Mouse (Mus musculus) left cerebral cortex, postnatal 10 days (tissue): Measurements from ENCODE around the gene Gdf2. TPM values are rescaled to one million over a fixed set of nuclear protein-coding genes. Genes with fewer than 3 reads are reported as not detected.

Source experiments
- DNase-seq, 2 experiments: peaks; one replicate each; pipeline ENCODE4 v3.0.0; 2021 to 2022; ENCODE audit warnings: low spot score in 2 of 2, mixed read lengths in 1 of 2; ENCODE audit errors: extremely low spot score in 1 of 2
- intact Hi-C: fragments of 180-260 bp; cut with DNase I; formaldehyde crosslinking; loops from one replicate; pipeline ENCODE4 v1.15.1; 2025
- total RNA-seq, 2 experiments: library from RNA; stranded (reverse); gene quantifications; 2 replicates each; pipeline ENCODE4 v1.2.3; 2021

Gdf2 gene
- total RNA-seq, 2 experiments from 2014 or later = not detected

DNA sequence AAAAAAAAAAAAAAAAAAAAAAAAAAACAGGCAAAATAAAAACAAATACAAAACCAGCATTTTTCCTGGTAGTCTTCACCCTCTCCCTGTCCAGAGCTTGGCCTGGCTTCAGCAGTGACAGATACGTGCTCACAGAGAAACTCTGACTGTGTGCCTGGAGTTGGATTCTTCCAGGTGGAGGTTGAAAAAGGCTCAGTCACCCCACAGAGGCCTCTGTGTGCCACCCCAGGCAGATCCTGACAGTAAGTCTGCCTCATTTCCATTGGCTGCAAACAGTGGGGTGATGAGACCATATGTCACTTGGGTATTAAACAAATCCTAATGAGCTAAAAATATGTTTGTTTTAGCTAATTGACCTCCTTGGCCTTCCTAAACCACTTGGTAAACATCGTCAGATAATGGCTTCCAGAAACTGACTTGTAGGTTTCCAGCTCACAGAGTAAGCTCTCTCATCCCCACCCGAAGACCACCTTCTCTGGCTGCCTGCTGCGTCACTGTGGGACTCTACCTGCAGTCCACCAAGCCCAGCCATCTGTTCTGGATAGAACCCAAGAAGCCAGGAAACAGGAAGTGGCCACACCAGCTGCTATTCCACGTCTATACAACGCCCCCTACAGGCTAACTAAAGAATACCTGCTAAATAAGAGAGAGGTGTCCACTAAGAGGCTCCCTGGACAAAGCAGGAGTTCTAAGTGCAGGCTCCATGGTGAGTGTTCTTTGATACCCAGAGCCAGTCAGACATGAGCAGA, 11.6 kb downstream of the Gdf2 start:
- intact Hi-C loops = no loop called here
- no peak for DNase-seq

DNA sequence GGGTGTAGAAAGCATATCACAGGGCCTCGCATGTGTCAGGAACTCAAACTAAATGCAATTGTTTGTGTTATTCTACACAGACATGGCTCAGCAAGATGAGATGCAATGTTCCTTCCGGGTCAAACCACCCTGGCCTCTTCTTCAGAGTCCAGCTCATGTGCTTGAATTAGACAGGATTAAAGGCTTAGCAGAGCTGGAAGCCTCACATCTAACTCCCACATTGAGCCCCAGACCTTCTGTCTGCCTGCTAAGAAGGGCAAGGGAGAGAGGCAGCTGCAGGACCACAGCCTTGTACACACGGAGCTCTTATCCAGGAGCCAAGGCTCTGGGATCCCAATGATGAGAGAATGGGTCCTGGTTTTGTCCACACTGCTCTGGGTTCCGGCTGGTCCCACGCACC, 12.9 kb downstream of the Gdf2 start, which contains the start of gene Rbp3:
Rbp3 (plus strand) TSS at position 243 of the 400 bp plus-strand sequence.
- intact Hi-C loops = no loop called here
- no peak for DNase-seq

DNA sequence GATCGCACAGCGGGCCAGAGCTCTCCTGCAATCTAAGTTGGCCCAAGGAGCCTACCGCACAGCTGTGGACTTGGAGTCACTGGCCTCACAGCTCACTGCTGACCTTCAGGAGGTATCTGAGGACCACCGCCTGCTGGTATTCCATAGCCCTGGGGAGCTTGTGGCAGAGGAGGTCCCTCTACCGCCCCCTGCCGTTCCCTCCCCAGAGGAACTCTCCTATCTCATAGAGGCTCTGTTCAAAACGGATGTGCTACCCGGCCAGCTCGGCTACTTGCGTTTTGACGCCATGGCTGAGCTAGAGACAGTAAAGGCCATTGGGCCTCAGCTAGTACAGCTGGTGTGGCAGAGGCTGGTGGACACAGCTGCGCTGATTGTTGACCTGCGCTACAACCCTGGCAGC, 15.2 kb downstream of the Gdf2 start:
- no peak for DNase-seq
- intact Hi-C loops = no loop called here

DNA sequence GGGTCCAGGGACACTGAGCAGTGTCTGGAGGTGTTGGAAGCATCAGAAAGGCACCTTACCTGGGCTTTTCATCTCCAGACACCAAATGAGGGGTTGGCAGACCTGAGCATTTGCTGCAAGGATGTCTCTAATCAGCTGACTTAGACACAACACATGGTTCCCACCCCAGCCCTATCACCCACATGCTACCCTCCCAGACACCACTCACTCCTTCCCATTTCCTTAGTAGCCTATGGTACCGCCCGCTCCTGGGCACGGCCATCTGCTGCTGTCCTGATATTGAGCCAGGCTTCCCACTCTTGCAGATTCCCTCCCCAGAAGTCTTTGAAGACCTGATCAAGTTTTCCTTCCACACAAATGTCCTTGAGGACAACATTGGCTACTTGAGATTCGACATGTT, 17.3 kb downstream of the Gdf2 start:
- DNase-seq = no peak
- intact Hi-C loops = no loop called here

DNA sequence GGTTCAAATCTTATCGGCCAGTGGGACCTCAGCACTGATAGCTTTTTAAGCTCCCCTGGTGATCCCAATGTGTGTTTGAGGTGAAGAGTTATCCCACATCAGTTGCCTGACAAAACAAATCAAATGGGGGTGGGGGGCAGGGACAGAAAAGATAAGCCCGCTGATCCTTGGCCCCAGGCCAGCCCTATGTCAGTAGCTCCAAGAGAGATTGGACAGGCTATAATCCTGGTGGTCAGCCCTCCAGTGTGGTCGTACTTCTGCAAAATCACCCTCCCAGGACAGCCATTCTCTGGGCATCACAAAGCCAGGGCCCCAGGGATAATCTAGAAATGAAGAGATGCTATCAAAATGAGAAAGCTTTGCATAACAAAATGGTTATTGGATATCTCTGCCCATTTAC, 18.0 kb downstream of the Gdf2 start:
- intact Hi-C loops = no loop called here
- DNase-seq = no peak

DNA sequence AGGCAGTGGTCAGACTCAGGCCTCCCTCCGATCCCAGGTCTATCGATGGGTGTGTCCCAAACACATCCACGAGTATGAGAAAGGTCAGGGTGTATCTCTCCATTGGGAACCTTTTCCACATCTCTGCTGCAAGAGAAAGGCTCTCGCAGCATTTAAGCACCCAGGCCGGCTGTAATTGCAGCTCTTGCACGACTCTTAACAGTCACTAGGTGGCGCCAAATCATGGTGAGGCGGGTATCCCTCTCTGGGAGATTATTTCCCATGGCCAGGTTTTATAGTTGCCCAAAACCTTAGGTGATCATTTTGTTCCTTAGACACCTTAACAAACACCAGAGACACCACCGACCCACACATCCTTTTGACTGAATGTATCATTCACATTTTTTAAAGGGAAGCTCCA, 18.5 kb downstream of the Gdf2 start:
- peak; percentile 49 to 53 for DNase-seq
- intact Hi-C loops = no loop called here

DNA sequence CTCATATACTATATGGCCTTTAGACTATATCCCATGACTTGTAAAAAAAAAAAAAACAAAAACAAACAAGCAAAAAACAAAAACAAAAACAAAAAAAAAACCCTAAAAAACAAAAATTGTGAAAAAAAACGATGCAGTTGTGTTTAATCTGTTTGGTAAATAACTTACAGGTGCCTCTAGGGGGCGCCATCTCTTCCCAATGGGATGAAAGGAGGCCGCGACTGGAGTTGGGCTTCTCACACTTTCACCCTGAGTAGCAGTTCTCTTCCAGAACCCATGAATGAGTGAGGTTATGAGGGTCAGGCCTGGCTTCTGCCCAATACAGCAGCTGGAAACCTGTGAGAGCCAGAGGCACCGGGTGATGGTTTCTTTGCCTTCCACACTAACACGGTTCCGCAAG, 24.8 kb downstream of the Gdf2 start:
- intact Hi-C loops = no loop called here
- DNase-seq = no peak

DNA sequence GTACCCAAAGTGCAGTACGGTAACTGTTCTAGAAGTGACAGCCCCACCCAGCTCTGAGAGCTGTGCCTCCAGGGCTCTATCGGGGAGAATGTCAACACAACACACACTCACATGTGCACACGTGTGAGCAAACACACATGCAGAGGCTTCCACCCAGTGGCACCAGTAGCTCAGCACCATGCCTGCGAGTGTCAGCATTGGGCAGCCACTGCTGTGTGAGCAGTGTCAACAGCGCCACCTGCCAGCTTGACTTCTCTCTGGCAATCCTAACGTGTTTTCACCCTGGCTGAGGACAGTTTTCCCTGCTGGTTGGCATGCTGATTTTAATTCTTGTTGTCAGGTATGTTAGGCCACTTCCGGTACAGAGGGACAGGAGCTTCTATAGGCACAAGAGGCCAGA, 31.8 kb downstream of the Gdf2 start:
- intact Hi-C loops = no loop called here
- DNase-seq = no peak

DNA sequence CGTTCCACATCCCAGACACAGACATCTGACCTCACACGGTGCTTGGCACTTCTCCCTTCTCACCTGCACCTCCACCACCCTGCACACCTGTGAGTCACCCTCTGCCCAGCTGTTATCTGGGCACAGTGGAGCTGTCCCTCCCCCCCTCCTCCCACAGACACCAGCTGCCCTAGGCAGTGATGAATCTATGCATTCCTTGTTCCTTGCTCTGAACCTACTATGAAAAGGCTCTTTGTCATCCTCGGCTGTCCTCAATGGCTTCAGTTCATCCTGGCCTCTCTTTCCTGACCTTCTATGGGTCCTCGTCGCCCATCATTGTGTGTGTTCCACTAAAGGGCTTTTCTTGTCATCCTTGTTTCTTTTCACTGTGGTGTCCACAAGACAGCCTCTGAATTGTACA, 33.9 kb downstream of the Gdf2 start:
- peak in 1 of 2 experiments; percentile 13 for DNase-seq
- intact Hi-C loops = no loop called here

DNA sequence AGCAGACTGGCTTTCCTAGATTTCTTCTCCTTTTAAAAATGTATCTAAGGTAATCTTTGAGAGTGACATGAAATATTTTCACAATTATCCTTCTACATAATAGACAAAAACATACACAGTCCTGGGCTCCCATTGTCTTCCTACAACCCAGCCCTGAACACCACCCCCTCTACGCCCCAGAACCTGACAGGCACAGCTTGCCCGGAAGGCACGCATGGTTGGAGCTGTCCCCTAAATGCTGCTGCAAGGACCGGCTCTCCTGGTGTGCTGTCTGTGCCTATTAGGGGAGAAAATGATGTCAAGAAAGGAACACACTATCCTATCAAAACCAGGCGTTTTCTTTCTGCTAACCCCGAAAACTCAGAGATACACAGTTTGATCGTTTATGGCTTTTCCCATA, 36.9 kb downstream of the Gdf2 start:
- no peak for DNase-seq
- intact Hi-C loops = no loop called here

DNA sequence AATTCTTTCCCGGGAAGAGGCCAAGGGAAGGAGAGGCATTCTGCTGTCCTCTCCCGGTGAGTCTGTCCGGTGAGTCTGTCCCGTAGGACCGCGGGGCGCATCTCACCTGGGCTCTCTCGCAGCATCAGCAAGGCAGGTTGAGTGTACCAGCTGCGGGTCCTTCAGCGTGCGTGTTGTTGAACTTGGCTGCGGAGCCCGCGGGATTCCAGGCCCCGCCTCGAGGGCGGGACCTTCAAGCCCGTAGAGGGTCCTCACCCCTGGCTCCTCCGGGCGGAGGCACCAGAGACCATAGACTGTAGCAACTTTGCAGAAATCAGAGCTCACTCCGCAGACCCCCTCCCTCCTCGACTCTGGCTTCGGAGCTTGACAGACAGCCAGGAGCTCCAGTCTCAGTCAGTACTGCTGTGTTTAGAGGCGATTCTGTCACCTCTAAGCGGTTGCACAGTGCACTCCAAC, 37.8 kb downstream of the Gdf2 start, which contains the start of gene Zfp488:
Zfp488 (minus strand) TSS at position 161 of the 456 bp plus-strand sequence.
- intact Hi-C loops = no loop called here
- peak; percentile 8 to 56 for DNase-seq

DNA sequence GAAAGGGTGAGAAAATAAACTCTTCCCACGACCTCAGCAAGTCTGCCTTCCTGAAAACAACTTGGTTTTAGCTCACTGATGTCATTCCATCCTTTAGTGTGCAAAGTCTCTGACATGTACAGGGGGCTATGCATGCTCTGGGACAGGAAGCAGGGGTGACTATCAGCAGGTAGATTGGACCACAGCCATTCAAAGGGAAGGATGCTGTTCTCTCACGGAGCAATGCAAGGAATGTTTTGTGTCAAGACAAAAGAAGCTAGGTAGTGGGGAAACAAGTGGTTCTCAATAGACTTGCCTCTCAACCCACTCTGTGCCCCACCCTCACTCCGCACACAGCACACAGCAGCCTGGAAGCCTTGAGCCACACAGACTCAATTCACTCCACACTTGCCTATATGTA, 48.4 kb downstream of the Gdf2 start:
- DNase-seq = no peak
- intact Hi-C loops = no loop called here

DNA sequence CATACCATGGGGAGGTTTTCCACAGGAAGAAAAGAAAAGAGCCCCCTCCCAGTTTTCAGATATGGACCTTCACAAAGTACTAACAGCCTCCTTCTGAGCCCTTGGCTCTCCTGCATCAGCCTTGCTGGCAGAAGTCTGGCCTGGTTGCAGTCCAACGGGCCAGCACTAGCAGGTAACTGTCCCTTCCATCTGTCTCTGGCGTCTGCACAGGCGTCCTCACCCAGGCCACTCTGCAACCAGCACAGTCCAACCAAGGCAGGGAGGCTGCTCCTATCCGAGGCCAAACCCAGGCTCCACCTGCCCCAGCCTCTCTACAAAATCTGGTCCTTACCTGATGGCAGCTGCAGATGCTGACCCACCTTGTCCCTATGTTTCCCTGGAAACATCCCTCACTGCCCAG, 51.1 kb downstream of the Gdf2 start:
- intact Hi-C loops = no loop called here
- no peak for DNase-seq

DNA sequence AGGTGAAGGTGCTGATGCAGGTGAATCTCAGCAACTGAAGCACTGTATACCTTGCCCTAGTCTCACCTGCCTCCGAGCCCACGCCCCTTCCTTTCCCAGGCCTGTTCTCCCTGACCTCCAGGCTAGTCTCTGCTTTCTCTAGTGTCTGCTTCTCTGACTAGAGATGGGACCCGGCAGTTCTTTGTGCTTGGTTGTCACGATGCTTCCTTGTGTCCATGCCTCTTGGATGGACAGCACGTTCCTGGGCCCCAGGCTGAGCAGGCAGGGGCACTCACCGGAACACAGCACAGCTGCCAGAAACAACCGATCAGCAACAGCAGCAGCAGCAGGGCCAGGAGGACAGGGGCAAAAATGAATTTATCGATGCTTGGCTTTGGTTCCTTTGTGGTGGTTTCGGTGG, 52.2 kb downstream of the Gdf2 start:
- intact Hi-C loops = no loop called here
- no peak for DNase-seq

DNA sequence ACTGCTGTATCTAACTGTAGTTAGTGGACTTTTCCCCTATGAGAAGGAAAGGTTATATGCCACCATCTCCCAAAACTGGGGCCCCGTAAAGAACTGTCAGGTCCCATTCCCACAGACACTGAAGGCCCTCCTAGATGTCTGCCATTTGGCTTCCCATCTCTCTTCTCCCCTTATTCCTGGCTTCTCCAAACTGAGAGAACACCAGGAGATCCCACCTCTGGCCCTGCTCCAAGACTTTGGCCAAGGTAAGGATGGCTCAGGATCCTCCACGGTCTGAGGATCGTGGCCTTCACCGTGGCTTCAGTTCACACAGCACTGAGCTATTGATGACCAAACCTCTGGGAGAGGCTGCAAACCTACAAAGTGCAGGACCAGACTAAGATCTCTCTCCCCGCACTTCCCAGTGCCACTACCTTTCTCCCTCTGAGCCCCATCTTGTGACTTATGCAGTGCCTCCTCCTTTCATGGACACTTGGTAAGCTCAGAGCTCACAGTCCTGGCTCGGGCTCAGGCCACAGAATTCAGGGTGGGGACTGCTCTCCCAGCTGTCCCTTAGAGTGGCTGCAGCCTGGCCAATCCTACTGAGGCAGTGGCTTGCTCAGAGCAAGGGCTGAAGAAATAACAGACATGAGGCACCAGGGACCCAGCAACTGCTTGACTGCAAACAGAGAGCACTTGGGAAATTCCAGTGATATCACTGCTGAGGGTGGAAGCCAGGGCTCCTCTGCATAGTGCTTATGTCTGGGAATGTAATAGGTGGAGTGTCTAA, 52.9 kb downstream of the Gdf2 start:
- intact Hi-C loops = no loop called here
- no peak for DNase-seq

Other genes starting within 250 kb of the Gdf2 start
- 1 to 10 TPM; 7.1 to 7.5 TPM for gene Gdf10, start 17.5 kb upstream of the Gdf2 start, total RNA-seq
- gene Rbp3, start 13.0 kb downstream of the Gdf2 start, total RNA-seq = under 1 TPM in 1 of 2 experiments, not detected in 1; 0.06 TPM
- gene Zfp488, start 37.7 kb downstream of the Gdf2 start, total RNA-seq = 1 to 10 TPM; 3.4 to 5.0 TPM
- not detected for gene Gm30083, start 74.1 kb downstream of the Gdf2 start, total RNA-seq
- not detected for gene Gm5460, start 75.7 kb downstream of the Gdf2 start, total RNA-seq
- not detected for gene Antxrl, start 111.7 kb downstream of the Gdf2 start, total RNA-seq
- gene Anxa8, start 144.9 kb downstream of the Gdf2 start, total RNA-seq = under 1 TPM; 0.47 to 0.57 TPM
- gene A630023A22Rik, start 161.7 kb downstream of the Gdf2 start, total RNA-seq = not detected
- gene Npy4r, start 211.4 kb downstream of the Gdf2 start, total RNA-seq = not detected